Mouse (Mus musculus) liver, embryonic 16.5 days (tissue): ENCODE measurements around the gene Vwde. TPM values are rescaled to one million over a fixed set of nuclear protein-coding genes. Genes with fewer than 3 reads are reported as not detected.

Experiments used
- ATAC-seq: fragments of 200-750 bp; cut with Nextera tagmentation; 2 replicates; pipeline ENCODE4 v1.8.0; 2017; ENCODE audit warnings: low read depth, mild to moderate bottlenecking, moderate number of reproducible peaks, moderate library complexity
- H3K27ac ChIP-seq: fragments of 300-500 bp; sonication (generic); 2 replicates; pipeline ENCODE4 v1.5.1; 2014; ENCODE audit warnings: mild to moderate bottlenecking, low read length
- H3K27me3 ChIP-seq: fragments of 300-500 bp; sonication (generic); 2 replicates; pipeline ENCODE4 v1.6.1; 2014; ENCODE audit warnings: low read depth, low read length, mixed read lengths; ENCODE audit not compliant: control insufficient read depth, insufficient read depth
- H3K36me3 ChIP-seq: fragments of 300-500 bp; sonication (generic); 2 replicates; pipeline ENCODE4 v1.6.1; 2014; ENCODE audit warnings: mild to moderate bottlenecking; ENCODE audit not compliant: control insufficient read depth, insufficient read depth
- H3K4me1 ChIP-seq: fragments of 300-500 bp; sonication (generic); 2 replicates; pipeline ENCODE4 v1.6.1; 2014; ENCODE audit warnings: low read depth, low read length, mixed read lengths; ENCODE audit not compliant: control insufficient read depth
- H3K4me2 ChIP-seq: fragments of 300-500 bp; sonication (generic); 2 replicates; pipeline ENCODE4 v1.6.1; 2014; ENCODE audit warnings: low read depth, low read length, mixed read lengths
- H3K4me3 ChIP-seq: fragments of 300-500 bp; sonication (generic); 2 replicates; pipeline ENCODE4 v1.5.1; 2014; ENCODE audit warnings: low read depth, mild to moderate bottlenecking, low read length
- H3K9ac ChIP-seq: fragments of 300-500 bp; sonication (generic); 2 replicates; pipeline ENCODE4 v1.6.1; 2014; ENCODE audit warnings: low read depth, low read length
- H3K9me3 ChIP-seq: fragments of 300-500 bp; sonication (generic); replicated peaks from 2 replicates; pipeline ENCODE4 v1.6.1; 2016; ENCODE audit warnings: low read length; ENCODE audit not compliant: control insufficient read depth
- WGBS: fragments of 180-500 bp; shearing (Covaris S2); extraction: QIAGEN DNeasy Blood & Tissue Kit; methylation state at CpG from one replicate; pipeline ENCODE4 v1.1.7; 2014; ENCODE audit not compliant: insufficient replicate concordance; 5-methylcytosine and 5-hydroxymethylcytosine counted together
- polyA plus RNA-seq: library from polyadenylated mRNA; unstranded; fragments of >200 nt; fragmentation: Nextera tagmentation; extraction: Ambion mirVana; gene quantifications from 2 replicates; pipeline ENCODE4 v1.2.1, GENCODE M21; 2015

Vwde gene
- polyA plus RNA-seq, 1 experiment from 2014 or later = not detected

- H3K4me2 ChIP-seq = no peak overlapping the region
- WGBS = 62% methylated on average over 9 of the region's 9 CpGs
- H3K4me1 ChIP-seq = no peaks in the 10 kb centered on the region
- no peaks in the 10 kb centered on the region for H3K27me3 ChIP-seq
- no peaks in the 10 kb centered on the region for H3K36me3 ChIP-seq
- H3K9me3 ChIP-seq = no peaks in the 10 kb centered on the region
- H3K27ac ChIP-seq = no peak overlapping the region
- no peak for ATAC-seq
- H3K9ac ChIP-seq = no peak overlapping the region
- H3K4me3 ChIP-seq = no peak overlapping the region
Measured at GRCm38 (mm10) chr6:13166240-13166937, 58.4 kb downstream of the Vwde start.

DNA sequence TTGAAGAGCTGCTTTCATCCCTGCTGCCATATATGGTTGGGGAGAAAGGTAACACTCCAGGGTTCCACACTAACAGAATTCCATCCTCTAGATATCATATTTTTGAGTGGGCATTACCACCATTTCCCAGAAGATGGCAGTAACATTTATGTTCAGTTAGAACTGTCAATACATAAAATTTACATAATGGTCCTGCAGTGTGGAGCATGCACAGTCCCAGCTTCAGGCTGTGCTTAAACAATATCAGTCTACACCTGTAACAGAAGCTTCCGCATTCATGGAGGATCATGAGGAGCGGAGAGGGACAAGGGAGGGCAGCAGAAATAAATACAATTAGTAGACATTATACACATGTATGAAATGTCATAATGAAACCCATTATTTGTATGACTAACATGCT lies 65.3 kb downstream of the Vwde start:
- no peaks in the 10 kb centered on the region for H3K4me1 ChIP-seq
- H3K36me3 ChIP-seq = no peaks in the 10 kb centered on the region
- no peak for ATAC-seq
- no peak overlapping the region for H3K9ac ChIP-seq
- no peak overlapping the region for H3K27ac ChIP-seq
- no peak overlapping the region for H3K4me3 ChIP-seq
- H3K27me3 ChIP-seq = no peaks in the 10 kb centered on the region
- no peaks in the 10 kb centered on the region for H3K9me3 ChIP-seq
- no peak overlapping the region for H3K4me2 ChIP-seq
- 72% methylated on average over 2 of the region's 2 CpGs for WGBS

- no peak overlapping the region for H3K4me3 ChIP-seq
- no peaks in the 10 kb centered on the region for H3K4me1 ChIP-seq
- H3K9me3 ChIP-seq = no peaks in the 10 kb centered on the region
- ATAC-seq = no peak
- no peak overlapping the region for H3K27ac ChIP-seq
- H3K36me3 ChIP-seq = no peaks in the 10 kb centered on the region
- H3K27me3 ChIP-seq = no peaks in the 10 kb centered on the region
- 64% methylated on average over 9 of the region's 9 CpGs for WGBS
- H3K9ac ChIP-seq = no peak overlapping the region
- no peak overlapping the region for H3K4me2 ChIP-seq
Measured at GRCm38 (mm10) chr6:13153888-13154697, 70.7 kb downstream of the Vwde start.

DNA sequence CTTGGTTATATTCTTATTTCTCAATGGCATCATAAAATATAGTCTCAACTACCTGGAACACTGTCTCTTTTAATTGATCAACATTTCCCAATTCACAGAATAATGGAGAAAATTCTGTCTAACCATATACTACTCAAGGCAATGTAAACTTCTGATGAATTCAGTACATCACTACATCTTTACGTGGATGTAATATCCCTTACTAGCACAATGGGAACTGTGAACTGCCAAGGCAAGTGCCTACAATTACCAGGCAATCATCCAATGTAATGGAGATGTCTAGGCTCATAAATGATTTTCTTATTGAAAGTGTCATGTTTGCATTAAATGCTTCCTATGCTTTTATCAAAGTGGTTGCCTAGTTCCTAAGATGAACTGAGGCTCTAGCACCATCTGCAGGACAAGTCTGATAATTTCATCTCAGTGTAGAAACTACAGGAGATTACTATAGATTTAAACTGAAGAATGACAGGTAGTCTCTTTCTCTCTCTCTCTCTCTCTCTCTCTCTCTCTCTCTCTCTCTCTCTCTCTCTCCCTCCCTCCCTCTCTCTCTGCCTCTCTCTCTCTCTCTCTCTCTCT lies 72.6 kb downstream of the Vwde start:
- Histone ChIP-seq H3K27ac (no peak overlapping the region), H3K4me2 (no peak overlapping the region), H3K9me3 (no peaks in the 10 kb centered on the region), H3K4me1 (no peaks in the 10 kb centered on the region), H3K4me3 (no peak overlapping the region), H3K27me3 (no peaks in the 10 kb centered on the region), H3K36me3 (no peaks in the 10 kb centered on the region), H3K9ac (no peak overlapping the region)
- WGBS = 47% methylated on average over 1 of the region's 1 CpGs
- ATAC-seq = no peak

- Histone ChIP-seq H3K4me2 (no peak overlapping the region), H3K27ac (no peak overlapping the region), H3K9ac (no peak overlapping the region), H3K9me3 (no peaks in the 10 kb centered on the region), H3K4me3 (no peak overlapping the region), H3K4me1 (no peaks in the 10 kb centered on the region), H3K36me3 (no peaks in the 10 kb centered on the region), H3K27me3 (no peaks in the 10 kb centered on the region)
- no peak for ATAC-seq
- 67% methylated on average over 1 of the region's 1 CpGs for WGBS
Measured at GRCm38 (mm10) chr6:13137255-13137654, 87.5 kb downstream of the Vwde start.

- no peak overlapping the region for H3K9ac ChIP-seq
- no peak for ATAC-seq
- H3K9me3 ChIP-seq = no peaks in the 10 kb centered on the region
- H3K27me3 ChIP-seq = no peaks in the 10 kb centered on the region
- WGBS = 50% methylated on average over 1 of the region's 1 CpGs
- no peaks in the 10 kb centered on the region for H3K4me1 ChIP-seq
- no peak overlapping the region for H3K27ac ChIP-seq
- no peak overlapping the region for H3K4me3 ChIP-seq
- no peak overlapping the region for H3K4me2 ChIP-seq
- H3K36me3 ChIP-seq = no peaks in the 10 kb centered on the region
Measured at GRCm38 (mm10) chr6:13108662-13109061, 116.1 kb downstream of the Vwde start.

Other genes starting within 250 kb of the Vwde start
- gene Tmem106b, start 155.2 kb downstream of the Vwde start, polyA plus RNA-seq = 10.6 and 12.2 TPM in 2 replicates